Mouse (Mus musculus) ovary, postnatal 10 days (tissue): ENCODE measurements around the gene Fam162a.
"Not testable (repeated sequence)": the region's sequence is repeated elsewhere in the genome, so short reads cannot be mapped to it uniquely, and the experiment has no call there.

Source experiments
- DNase-seq: peaks from one replicate; pipeline ENCODE4 v3.0.0; 2022; ENCODE audit warnings: low spot score

The Fam162a gene

GRCm38 (mm10) chr16:36062534-36062933 is 8.9 kb downstream of the Fam162a start:
- DNase-seq, result not testable (repeated sequence)

DNA sequence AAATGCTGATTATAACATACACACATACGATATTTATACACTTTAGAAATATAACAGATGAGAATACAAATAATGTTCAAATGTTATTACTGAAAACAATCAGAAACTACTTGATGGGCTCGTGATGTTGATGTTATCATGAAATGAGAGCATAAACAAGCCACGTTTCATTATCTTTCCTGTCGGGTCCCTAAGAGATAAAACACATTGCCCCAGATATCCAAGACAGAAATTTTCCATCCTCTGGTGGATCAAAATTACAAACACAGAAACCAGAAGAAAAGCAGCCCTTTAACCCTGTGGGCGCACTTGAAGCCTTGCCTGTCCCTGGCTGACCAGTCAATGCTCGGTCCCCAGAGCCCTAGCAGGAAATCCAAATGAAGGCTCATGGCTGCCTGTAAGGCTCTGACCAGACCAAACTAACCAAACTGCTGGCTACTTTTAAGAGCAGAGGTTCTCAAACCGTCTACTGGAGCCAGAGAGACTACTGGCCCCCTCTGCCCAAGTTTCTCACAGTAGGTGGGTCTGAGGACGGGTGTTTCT is 13.4 kb downstream of the Fam162a start:
- DNase-seq, result no peak

GRCm38 (mm10) chr16:36056416-36056815 is 15.0 kb downstream of the Fam162a start:
- no peak for DNase-seq

- no peak for DNase-seq
These were observed 16.5 kb downstream of the Fam162a start for GRCm38 (mm10) chr16:36054920-36055319.

- DNase-seq, result no peak
These were observed 17.7 kb downstream of the Fam162a start for GRCm38 (mm10) chr16:36053524-36054275.

DNA sequence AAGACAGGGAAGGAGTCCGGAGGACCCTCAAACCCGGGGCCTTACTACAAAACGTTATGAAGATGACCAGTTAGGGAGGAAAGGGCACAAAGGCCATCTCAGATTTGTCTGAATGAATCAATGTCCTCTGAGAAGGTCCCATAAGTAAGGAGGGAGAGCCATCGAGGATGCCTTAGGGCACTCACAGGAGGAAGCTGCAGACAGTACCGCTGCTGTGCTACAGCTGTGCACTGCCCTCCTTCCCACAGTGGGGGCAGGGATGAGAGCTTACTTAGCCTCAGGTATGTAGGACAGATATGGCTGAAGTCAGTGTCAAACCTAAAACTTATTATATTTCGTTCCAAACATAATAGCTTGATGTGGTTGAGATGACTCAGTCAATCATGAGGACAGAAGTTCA is 19.9 kb downstream of the Fam162a start:
- no peak for DNase-seq

- DNase-seq, result no peak
These were observed 23.9 kb downstream of the Fam162a start for GRCm38 (mm10) chr16:36047538-36047937.

GRCm38 (mm10) chr16:36043964-36044363 is 27.4 kb downstream of the Fam162a start:
- no peak for DNase-seq

DNA sequence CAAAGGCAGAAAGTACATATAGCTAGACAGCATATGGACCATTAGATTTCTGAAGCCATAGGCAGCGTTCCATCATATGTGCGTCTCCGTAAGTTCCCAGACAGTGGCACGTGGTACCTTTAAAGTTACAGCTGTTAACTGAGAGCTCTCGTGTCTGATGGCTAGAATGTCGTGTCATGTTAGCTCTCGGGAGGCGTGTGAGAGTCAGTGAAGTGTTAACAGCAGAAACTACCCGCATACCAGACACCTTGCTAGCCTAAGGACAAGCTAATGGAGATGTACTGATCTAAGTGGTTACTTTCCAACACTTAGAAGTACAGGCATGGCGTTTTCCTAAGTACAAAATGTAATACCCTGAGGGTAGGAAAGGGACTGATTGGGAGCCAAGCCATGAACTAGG is 28.3 kb downstream of the Fam162a start:
- no peak for DNase-seq

- DNase-seq, result no peak
These were observed 29.8 kb downstream of the Fam162a start for GRCm38 (mm10) chr16:36041625-36042020.

- DNase-seq, result peak; percentile 58
These were observed 30.5 kb downstream of the Fam162a start, which contains the start of gene Wdr5b for GRCm38 (mm10) chr16:36040640-36041624. Gene Wdr5b (plus strand): TSS chr16:36041190.

GRCm38 (mm10) chr16:36028120-36028519 is 43.3 kb downstream of the Fam162a start:
- not testable (repeated sequence) for DNase-seq

- DNase-seq, result no peak
These were observed 55.1 kb downstream of the Fam162a start for GRCm38 (mm10) chr16:36016335-36016734.

DNA sequence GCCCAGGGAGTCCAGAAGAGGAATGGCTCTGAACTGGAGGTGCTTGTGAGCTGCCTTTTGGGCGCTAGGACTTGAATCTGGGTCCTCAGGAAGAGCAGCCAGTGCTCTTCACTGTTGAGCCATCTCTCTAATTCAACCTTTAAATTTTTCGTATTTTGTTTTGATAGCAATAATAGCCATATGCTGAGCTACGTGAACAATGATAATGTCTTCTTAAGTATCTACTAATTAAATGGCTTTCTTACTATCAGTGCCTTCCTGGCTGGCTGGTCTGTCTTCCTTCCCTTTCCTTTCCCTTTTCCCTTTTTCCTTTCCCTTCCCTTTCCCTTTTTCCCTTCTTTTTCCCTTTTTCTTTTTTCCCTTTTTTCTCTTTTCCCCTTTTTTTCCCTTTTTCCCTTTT is 63.0 kb downstream of the Fam162a start:
- DNase-seq, result no peak

DNA sequence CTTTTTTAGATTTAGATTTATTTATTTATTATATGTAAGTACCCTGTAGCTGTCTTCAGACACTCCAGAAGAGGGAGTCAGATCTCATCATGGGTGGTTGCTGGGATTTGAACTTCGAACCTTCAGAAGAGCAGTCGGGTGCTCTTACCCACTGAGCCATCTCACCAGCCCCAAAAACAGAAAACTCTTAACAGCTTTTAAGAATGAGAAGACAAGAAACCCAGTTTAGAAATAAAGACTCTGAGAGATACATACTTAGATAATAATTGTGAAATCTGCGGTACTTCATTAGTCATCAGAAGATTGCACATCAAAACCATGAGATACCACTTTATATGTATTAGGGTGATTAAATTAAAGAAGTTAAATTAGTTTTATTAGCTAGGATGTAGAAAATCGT is 72.5 kb downstream of the Fam162a start:
- DNase-seq, result not testable (repeated sequence)
